Mouse (Mus musculus) MEL (cell line): Measurements from ENCODE around the gene Ccser1. TPM values are rescaled to one million over a fixed set of nuclear protein-coding genes. Genes with fewer than 3 reads are reported as not detected.

Source experiments
- DNase-seq: peaks from one replicate; pipeline ENCODE4 v3.0.0; 2011; ENCODE audit warnings: low read depth, low spot score
- H3K27ac ChIP-seq: 2 replicates; pipeline ENCODE4 v1.5.1; 2012; ENCODE audit warnings: low read depth, mild to moderate bottlenecking, control low read depth, low read length, moderate library complexity; ENCODE audit not compliant: control insufficient read depth
- H3K27me3 ChIP-seq, 2 experiments: fragments of 150-350 bp in 1 of 2; sonication (generic) in 1 of 2; 2 replicates each; pipeline ENCODE4 v1.6.1; 2012; ENCODE audit warnings: low read length in 2 of 2, mild to moderate bottlenecking in 2 of 2, improper control_type of control experiment in 1 of 2, moderate library complexity in 1 of 2; ENCODE audit not compliant: insufficient read depth in 2 of 2, control insufficient read depth in 1 of 2
- H3K36me3 ChIP-seq, 2 experiments: 2 replicates each; pipeline ENCODE4 v1.6.1; 2012 to 2014; ENCODE audit warnings: low read length in 2 of 2, improper control_type of control experiment in 1 of 2, inconsistent platforms in 1 of 2, mild to moderate bottlenecking in 1 of 2; ENCODE audit not compliant: insufficient read depth in 2 of 2, control insufficient read depth in 1 of 2
- H3K4me1 ChIP-seq, 2 experiments: fragments of 150-350 bp in 1 of 2; sonication (generic) in 1 of 2; 2 replicates each; pipeline ENCODE4 v1.6.1; 2012; ENCODE audit warnings: low read length in 2 of 2, improper control_type of control experiment in 1 of 2, mild to moderate bottlenecking in 1 of 2; ENCODE audit not compliant: insufficient read depth in 2 of 2, control insufficient read depth in 1 of 2
- H3K4me3 ChIP-seq, 2 experiments: fragments of 150-350 bp in 1 of 2; sonication (generic) in 1 of 2; 2 replicates each; pipeline ENCODE4 v1.5.1; 2012; ENCODE audit warnings: low read depth in 2 of 2, low read length in 2 of 2, mild to moderate bottlenecking in 2 of 2, moderate library complexity in 2 of 2, control low read depth in 1 of 2, improper control_type of control experiment in 1 of 2; ENCODE audit not compliant: control insufficient read depth in 1 of 2, insufficient read depth in 1 of 2
- H3K79me2 ChIP-seq: 2 replicates; pipeline ENCODE4 v1.6.1; 2012; ENCODE audit warnings: mild to moderate bottlenecking, low read length, moderate library complexity; ENCODE audit not compliant: control insufficient read depth, poor library complexity, insufficient read depth
- H3K9ac ChIP-seq: 2 replicates; pipeline ENCODE4 v1.6.1; 2012; ENCODE audit warnings: low read depth, mild to moderate bottlenecking, control low read depth, low read length, moderate library complexity; ENCODE audit not compliant: control insufficient read depth, poor library complexity, severe bottlenecking
- H3K9me3 ChIP-seq: fragments of 150-350 bp; sonication (generic); replicated peaks from 2 replicates; pipeline ENCODE4 v1.6.1; 2012; ENCODE audit warnings: mild to moderate bottlenecking, low read length, improper control_type of control experiment, moderate library complexity; ENCODE audit not compliant: insufficient read depth
- CHD1 ChIP-seq: IDR thresholded peaks from 2 replicates; pipeline ENCODE4 v1.6.1; 2012; ENCODE audit warnings: low read depth, mild to moderate bottlenecking, inconsistent platforms, low read length, improper control_type of control experiment
- CTCF ChIP-seq, 3 experiments: IDR thresholded peaks in 2 of 3; conservative IDR thresholded peaks in 1 of 3; 2 replicates each; pipeline ENCODE4 v1.5.1; 2011 to 2012; ENCODE audit warnings: low read length in 3 of 3, low read depth in 2 of 3, mild to moderate bottlenecking in 2 of 3, improper control_type of control experiment in 1 of 3, inconsistent platforms in 1 of 3, mixed read lengths in 1 of 3, moderate library complexity in 1 of 3; ENCODE audit not compliant: control insufficient read depth in 1 of 3, insufficient read depth in 1 of 3, poor library complexity in 1 of 3, severe bottlenecking in 1 of 3
- E2F4 ChIP-seq: IDR thresholded peaks from 2 replicates; pipeline ENCODE4 v1.6.1; 2011; ENCODE audit warnings: low read depth, low read length, improper control_type of control experiment, borderline replicate concordance
- ETS1 ChIP-seq: IDR thresholded peaks from 2 replicates; pipeline ENCODE4 v1.6.1; 2012; ENCODE audit warnings: low read depth, mild to moderate bottlenecking, inconsistent platforms, low read length, improper control_type of control experiment, moderate library complexity
- HCFC1 ChIP-seq: IDR thresholded peaks from 2 replicates; pipeline ENCODE4 v1.6.1; 2012; ENCODE audit warnings: low read depth, mild to moderate bottlenecking, inconsistent platforms, low read length, improper control_type of control experiment, moderate library complexity
- KAT2A ChIP-seq: conservative IDR thresholded peaks from 2 replicates; pipeline ENCODE4 v1.6.1; 2012; ENCODE audit warnings: low read depth, low read length, improper control_type of control experiment, inconsistent platforms
- MAFK ChIP-seq: IDR thresholded peaks from 2 replicates; pipeline ENCODE4 v1.6.1; 2011; ENCODE audit warnings: low read depth, mild to moderate bottlenecking, low read length, improper control_type of control experiment, borderline replicate concordance
- MAX ChIP-seq: IDR thresholded peaks from 2 replicates; pipeline ENCODE4 v1.6.1; 2011; ENCODE audit warnings: low read length, improper control_type of control experiment
- MXI1 ChIP-seq: IDR thresholded peaks from 2 replicates; pipeline ENCODE4 v1.6.1; 2011; ENCODE audit warnings: mild to moderate bottlenecking, low read depth, low read length, improper control_type of control experiment
- MYB ChIP-seq: IDR thresholded peaks from 2 replicates; pipeline ENCODE4 v1.6.1; 2011; ENCODE audit warnings: mild to moderate bottlenecking, low read depth, low read length, improper control_type of control experiment
- RAD21 ChIP-seq: IDR thresholded peaks from 2 replicates; pipeline ENCODE4 v1.6.1; 2011; ENCODE audit warnings: mild to moderate bottlenecking, low read depth, low read length, improper control_type of control experiment
- SIN3A ChIP-seq: IDR thresholded peaks from 2 replicates; pipeline ENCODE4 v1.6.1; 2012; ENCODE audit warnings: low read length, improper control_type of control experiment, inconsistent platforms
- TAL1 ChIP-seq: IDR thresholded peaks from 2 replicates; pipeline ENCODE4 v1.6.1; 2012; ENCODE audit warnings: mild to moderate bottlenecking, inconsistent platforms, low read length, moderate library complexity, mixed read lengths
- TCF12 ChIP-seq: IDR thresholded peaks from 2 replicates; pipeline ENCODE4 v1.6.1; 2014; ENCODE audit warnings: low read depth, mild to moderate bottlenecking, inconsistent platforms, low read length, improper control_type of control experiment, moderate library complexity
- USF2 ChIP-seq, 2 experiments: IDR thresholded peaks; 2 replicates each; pipeline ENCODE4 v1.6.1; 2011 to 2012; ENCODE audit warnings: improper control_type of control experiment in 2 of 2, low read length in 2 of 2, borderline replicate concordance in 1 of 2, inconsistent platforms in 1 of 2, low read depth in 1 of 2, mild to moderate bottlenecking in 1 of 2; ENCODE audit not compliant: insufficient read depth in 1 of 2
- polyA plus RNA-seq, 2 experiments: library from polyadenylated mRNA; stranded (reverse) in 1 of 2; unstranded in 1 of 2; fragments of >175 nt in 1 of 2; fragments of >200 nt in 1 of 2; gene quantifications; 2 replicates each; pipeline versions ENCODE4 v1.2.1 to v1.2.4; 2012; ENCODE audit warnings: low replicate concordance in 2 of 2, low read depth in 1 of 2; ENCODE audit not compliant: insufficient read length in 2 of 2, insufficient read depth in 1 of 2, missing spikeins in 1 of 2
- total RNA-seq: library from RNA; depleted of rRNA; stranded (reverse); fragments of 300-350 nt; gene quantifications from 2 replicates; pipeline ENCODE4 v1.2.3, GENCODE M21; 2012

Gene Ccser1
- total and polyA plus RNA-seq, 3 experiments: not detected

DNA sequence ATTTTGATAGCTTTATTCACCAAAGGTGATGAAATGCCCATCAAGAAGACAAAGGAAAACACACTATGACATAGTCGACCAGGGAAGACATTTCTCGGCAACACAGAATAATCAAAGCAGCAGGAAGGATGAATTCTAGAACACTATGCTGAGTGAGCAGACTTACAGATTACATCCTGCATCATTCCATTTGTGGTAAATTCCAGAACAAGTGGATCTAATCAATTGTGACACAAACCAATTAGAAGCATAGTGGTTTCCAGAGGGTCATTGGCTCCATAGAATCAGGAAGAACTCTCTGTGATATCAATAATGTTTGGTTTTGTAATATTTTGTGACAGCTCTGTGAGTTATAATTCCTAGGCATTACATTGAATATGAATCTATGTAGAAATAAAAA is 875.2 kb downstream of the Ccser1 start:
- no peak for DNase-seq
- no peak overlapping the region for H3K4me3 ChIP-seq
- no peaks in the 10 kb centered on the region for H3K9me3 ChIP-seq
- no peaks in the 10 kb centered on the region for H3K4me1 ChIP-seq
- H3K79me2 ChIP-seq: no peaks in the 10 kb centered on the region
- H3K36me3 ChIP-seq: no peaks in the 10 kb centered on the region
- TF ChIP-seq TAL1 (no peak), CTCF (IDR thresholded peaks at IDR 0.05 in 2 of 3, conservative IDR thresholded peaks at IDR 0.05 in 1 of 3; ENCODE audit: control insufficient read depth in 1 of 3, insufficient read depth in 1 of 3, low read depth in 2 of 3, low read length in 3 of 3, poor library complexity in 1 of 3, severe bottlenecking in 1 of 3) (no peak), CHD1 (no peak), SIN3A (no peak), MAX (no peak), MYB (no peak)
- TF ChIP-seq, all 39 proteins: peak for 0
- Histone ChIP-seq H3K27ac (no peak overlapping the region), H3K9ac (no peak overlapping the region), H3K27me3 (no peaks in the 10 kb centered on the region)

DNA sequence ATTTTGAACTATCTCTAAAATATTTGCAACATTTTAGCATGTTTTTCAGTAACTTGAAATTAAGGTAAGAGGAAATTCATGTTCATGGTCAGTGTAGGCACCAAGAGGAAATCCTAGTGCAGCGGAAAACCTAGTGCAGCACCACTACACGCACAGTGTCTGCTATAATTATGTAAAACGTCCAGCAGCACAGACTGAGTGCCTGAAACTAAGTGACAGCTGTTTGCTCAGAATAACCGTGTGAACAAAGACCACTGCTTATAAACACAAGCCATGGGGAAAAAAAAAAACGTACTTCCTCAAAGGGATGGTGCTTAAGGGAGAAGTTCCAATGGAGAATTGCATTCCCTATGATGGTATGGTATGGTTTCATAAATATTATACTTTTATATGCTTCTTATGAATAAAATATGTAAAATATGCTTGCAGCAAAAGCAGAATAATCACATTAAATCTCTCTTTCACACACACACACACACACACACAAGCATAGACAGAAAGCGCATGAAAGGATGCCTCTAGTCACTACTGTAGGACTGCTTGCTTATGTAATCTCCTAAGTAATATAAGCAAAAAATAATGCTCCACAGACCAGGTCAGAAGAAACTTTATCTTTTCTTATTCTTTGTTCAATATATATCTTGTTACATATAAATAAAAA is 886.4 kb downstream of the Ccser1 start:
- Histone ChIP-seq H3K4me3 (no peak overlapping the region), H3K9ac (no peak overlapping the region), H3K27ac (no peak overlapping the region), H3K9me3 (no peaks in the 10 kb centered on the region)
- TF ChIP-seq ETS1: no peak
- TF ChIP-seq, all 39 proteins: peak for 0
- H3K36me3 ChIP-seq: no peaks in the 10 kb centered on the region
- no peaks in the 10 kb centered on the region for H3K4me1 ChIP-seq
- H3K79me2 ChIP-seq: no peaks in the 10 kb centered on the region
- H3K27me3 ChIP-seq: no peaks in the 10 kb centered on the region
- DNase-seq: no peak

DNA sequence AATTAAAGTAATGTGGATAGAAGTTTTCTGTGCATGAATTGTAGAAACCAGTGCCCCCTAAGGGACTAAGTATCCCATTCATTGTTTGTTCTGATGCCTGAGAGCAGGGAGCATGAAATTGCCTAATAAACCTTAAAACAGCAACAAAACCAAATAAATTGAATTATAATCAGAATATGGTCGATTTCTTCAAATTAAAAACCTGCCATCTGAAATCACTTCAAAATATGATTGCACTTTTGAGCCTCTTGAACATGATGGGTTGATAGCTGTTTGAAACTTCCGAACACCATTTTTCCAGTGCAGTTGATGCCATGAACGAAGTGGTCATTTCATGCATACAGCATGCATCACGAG is 886.9 kb downstream of the Ccser1 start:
- H3K36me3 ChIP-seq: no peaks in the 10 kb centered on the region
- no peak overlapping the region for H3K27ac ChIP-seq
- H3K4me1 ChIP-seq: no peaks in the 10 kb centered on the region
- no peak overlapping the region for H3K4me3 ChIP-seq
- H3K9ac ChIP-seq: no peak overlapping the region
- H3K9me3 ChIP-seq: no peaks in the 10 kb centered on the region
- DNase-seq: no peak
- TF ChIP-seq CHD1 (no peak), KAT2A (no peak), RAD21 (no peak), E2F4 (no peak), USF2 (IDR thresholded peaks at IDR 0.05; ENCODE audit: borderline replicate concordance in 1 of 2, insufficient read depth in 1 of 2, low read depth in 1 of 2, low read length in 2 of 2) (no peak), MAFK (no peak), MXI1 (no peak), HCFC1 (no peak), TCF12 (no peak)
- no peaks in the 10 kb centered on the region for H3K27me3 ChIP-seq
- no peaks in the 10 kb centered on the region for H3K79me2 ChIP-seq
